In genomic region chr2:71461139-71461538, GRCm38 (mm10) we compare ENCODE assay signal across 22 mouse cellular contexts. TPM values are rescaled to one million over a fixed set of nuclear protein-coding genes. Genes with fewer than 3 reads are reported as not detected.
DNase-seq lines count a peak whose midpoint lies in the region; ATAC-seq and TF ChIP-seq lines count a peak whose summit lies in the region.
"Had no signal": no experiment of that assay in that cellular context is flagged by ENCODE, and none has a peak within 500 bp of the region (broad histone marks: within the 10 kb centered on the region; RNA-seq: fewer than 3 reads in every experiment).

No protein-coding gene starts in this region.

- ATAC-seq in stomach, embryonic 14.5 days (ENCODE audit: insufficient number of reproducible peaks, insufficient read depth, low FRiP score, low read depth): peak; percentile 23; the same call in 1 of the 2 replicates
- no peak for ATAC-seq in stomach, postnatal 0 days (ENCODE audit: low FRiP score, low TSS enrichment)
- ATAC-seq in erythroblast, adult 5-6 weeks (replicated peaks; ENCODE audit: low FRiP score, poor library complexity, severe bottlenecking): peak; percentile 47; the same call in 1 of the 2 replicates
- ATAC-seq in liver, embryonic 13.5 days (ENCODE audit: low read depth): peak; percentile 55
- peak; percentile 44 for ATAC-seq in megakaryocyte-erythroid progenitor cell, adult 5-6 weeks (replicated peaks; ENCODE audit: low FRiP score, low TSS enrichment, poor library complexity, severe bottlenecking)
- no peak for ATAC-seq in forebrain, embryonic 13.5 days
- ATAC-seq: inflammation-experienced regulatory T-cells, adult 6 months; midbrain, embryonic 13.5 days had no signal

- H3K9ac ChIP-seq in stomach, embryonic 14.5 days (replicated peaks; ENCODE audit: low read depth, low read length): no peak overlapping the region
- no peak overlapping the region for H3K9ac ChIP-seq in stomach, postnatal 0 days (ENCODE audit: low read length)
- H3K9ac ChIP-seq in liver, embryonic 13.5 days: peak overlapping the region; percentile 65
- no peak overlapping the region for H3K9ac ChIP-seq in forebrain, embryonic 13.5 days
- H3K9ac ChIP-seq: heart, embryonic 13.5 days; hindbrain, embryonic 13.5 days; midbrain, embryonic 13.5 days had no signal

- no peak overlapping the region for H3K27ac ChIP-seq in stomach, embryonic 14.5 days (ENCODE audit: low read length)
- H3K27ac ChIP-seq in stomach, postnatal 0 days (replicated peaks): no peak overlapping the region
- H3K27ac ChIP-seq in liver, embryonic 13.5 days: peak overlapping the region; percentile 94
- H3K27ac ChIP-seq in forebrain, embryonic 13.5 days: no peak overlapping the region
- H3K27ac ChIP-seq: forebrain, embryonic 10.5 days; heart, embryonic 13.5 days; hindbrain, embryonic 13.5 days; kidney, postnatal 0 days; midbrain, embryonic 13.5 days had no signal

- DNase-seq in stomach, postnatal 0 days (ENCODE audit: low spot score): no peak
- DNase-seq in liver, embryonic 13.5 days: peak; percentile 45
- no peak for DNase-seq in embryo, embryonic 10.5 days (ENCODE audit: low spot score)
- DNase-seq in right cerebral cortex, postnatal 4 days: no peak
- DNase-seq: B cell, adult 2 months; cerebellum, adult 2 months; cerebellum, postnatal 25 days; gastrocnemius, postnatal 36 days; kidney, adult 18-20 months; lung, adult 18-20 months; lung, postnatal 10 days had no signal

- H3K36me3 ChIP-seq in stomach, embryonic 14.5 days (ENCODE audit: control insufficient read depth, insufficient read depth, low read length): no peaks in the 10 kb centered on the region
- H3K36me3 ChIP-seq in stomach, postnatal 0 days (ENCODE audit: control insufficient read depth, insufficient read depth, low read length): no peaks in the 10 kb centered on the region
- peaks cover 6% of the 10 kb centered on the region; the same call in 1 of the 2 replicates for H3K36me3 ChIP-seq in liver, embryonic 13.5 days
- H3K36me3 ChIP-seq in forebrain, embryonic 13.5 days (ENCODE audit: poor library complexity, severe bottlenecking): no peaks in the 10 kb centered on the region
- H3K36me3 ChIP-seq: forebrain, embryonic 10.5 days; heart, embryonic 13.5 days; hindbrain, embryonic 13.5 days; midbrain, embryonic 13.5 days had no signal

- no peak for TF ChIP-seq EP300 in stomach, postnatal 0 days (optimal IDR thresholded peaks at IDR 0.05)

- no peak overlapping the region for H3K4me3 ChIP-seq in stomach, embryonic 14.5 days (ENCODE audit: low read depth, low read length)
- H3K4me3 ChIP-seq in stomach, postnatal 0 days (ENCODE audit: low read depth, low read length): no peak overlapping the region
- H3K4me3 ChIP-seq in liver, embryonic 13.5 days (replicated peaks): peak overlapping the region; percentile 35
- H3K4me3 ChIP-seq in forebrain, embryonic 13.5 days: no peak overlapping the region
- H3K4me3 ChIP-seq: forebrain, embryonic 10.5 days; heart, embryonic 13.5 days; hindbrain, embryonic 13.5 days; midbrain, embryonic 13.5 days had no signal

- H3K9me3 ChIP-seq in stomach, embryonic 14.5 days (ENCODE audit: control insufficient read depth, low read depth, low read length): no peaks in the 10 kb centered on the region
- no peaks in the 10 kb centered on the region for H3K9me3 ChIP-seq in stomach, postnatal 0 days (ENCODE audit: control insufficient read depth, low read length)
- no peaks in the 10 kb centered on the region for H3K9me3 ChIP-seq in liver, embryonic 13.5 days (replicated peaks)
- H3K9me3 ChIP-seq in forebrain, embryonic 13.5 days (replicated peaks): no peaks in the 10 kb centered on the region
- H3K9me3 ChIP-seq: forebrain, embryonic 10.5 days; heart, embryonic 13.5 days; hindbrain, embryonic 13.5 days; midbrain, embryonic 13.5 days had no signal

- H3K27me3 ChIP-seq in stomach, embryonic 14.5 days (ENCODE audit: control insufficient read depth, insufficient read depth, low read length): no peaks in the 10 kb centered on the region
- H3K27me3 ChIP-seq in stomach, postnatal 0 days (ENCODE audit: control insufficient read depth, insufficient read depth, low read length): no peaks in the 10 kb centered on the region
- no peaks in the 10 kb centered on the region for H3K27me3 ChIP-seq in liver, embryonic 13.5 days
- no peaks in the 10 kb centered on the region for H3K27me3 ChIP-seq in forebrain, embryonic 13.5 days
- H3K27me3 ChIP-seq: CH12.LX; heart, embryonic 13.5 days; hindbrain, embryonic 13.5 days; midbrain, embryonic 13.5 days had no signal

- TF ChIP-seq CTCF in stomach, postnatal 0 days (IDR thresholded peaks at IDR 0.05; ENCODE audit: low read depth): no peak

- 62% methylated on average over 6 of the region's 6 CpGs for WGBS in stomach, embryonic 14.5 days
- WGBS in stomach, postnatal 0 days: 70% methylated on average over 5 of the region's 6 CpGs
- 37% methylated on average over 6 of the region's 6 CpGs for WGBS in liver, embryonic 13.5 days (ENCODE audit: insufficient replicate concordance)
- 76% methylated on average over 6 of the region's 6 CpGs for WGBS in forebrain, embryonic 13.5 days

- H3K4me1 ChIP-seq in stomach, embryonic 14.5 days (ENCODE audit: control insufficient read depth, insufficient read depth, low read length): no peaks in the 10 kb centered on the region
- no peaks in the 10 kb centered on the region for H3K4me1 ChIP-seq in stomach, postnatal 0 days (replicated peaks; ENCODE audit: control insufficient read depth, insufficient read depth)
- H3K4me1 ChIP-seq in liver, embryonic 13.5 days (replicated peaks): peaks cover 90% of the 10 kb centered on the region
- H3K4me1 ChIP-seq in forebrain, embryonic 13.5 days: peaks cover 8% of the 10 kb centered on the region
- H3K4me1 ChIP-seq: heart, embryonic 13.5 days had no signal

- no peak overlapping the region for H3K4me2 ChIP-seq in stomach, embryonic 14.5 days (replicated peaks; ENCODE audit: low read depth, low read length)
- H3K4me2 ChIP-seq in stomach, postnatal 0 days (replicated peaks; ENCODE audit: low read depth): no peak overlapping the region
- peak overlapping the region; percentile 68 for H3K4me2 ChIP-seq in liver, embryonic 13.5 days
- H3K4me2 ChIP-seq in forebrain, embryonic 13.5 days: no peak overlapping the region
- H3K4me2 ChIP-seq: heart, embryonic 13.5 days; hindbrain, embryonic 13.5 days; midbrain, embryonic 13.5 days had no signal

RNA-seq across cellular contexts. Expression of gene Metap1d, which starts 8.1 kb away (rescaled TPM):
- 46.9 and 52.9 TPM in 2 replicates for polyA plus RNA-seq in stomach, embryonic 14.5 days (2014; fragmentation: Nextera tagmentation; extraction: Ambion mirVana)
- polyA plus RNA-seq in stomach, postnatal 0 days (2015; fragmentation: Nextera tagmentation; extraction: Ambion mirVana): 16.2 and 17.0 TPM in 2 replicates
- total RNA-seq in erythroblast, adult 5-6 weeks (2015; ENCODE audit: low replicate concordance): 1.3 and 6.3 TPM in 2 replicates
- total RNA-seq in erythroblast, adult 5-6 weeks (2017; ENCODE audit: low replicate concordance): 5.9 and 8.4 TPM in 2 replicates
- polyA plus RNA-seq in liver, embryonic 13.5 days (2015; fragmentation: Nextera tagmentation; extraction: Ambion mirVana): 23.2 and 24.9 TPM in 2 replicates
- 62.5 and 96.1 TPM in 2 replicates for total RNA-seq in megakaryocyte-erythroid progenitor cell, adult 5-6 weeks (2014; fragmentation: Nextera tagmentation)
- 18.1 and 47.5 TPM in 2 replicates for total RNA-seq in megakaryocyte-erythroid progenitor cell, adult 5-6 weeks (2017)
- 38.1 and 46.4 TPM in 2 replicates for polyA plus RNA-seq in forebrain, embryonic 13.5 days (2015; fragmentation: Nextera tagmentation; extraction: Ambion mirVana)

Comparison
In these comparisons a context has a peak if more than half of its experiments do, and no peak if none do; other contexts are left out.
1. ATAC-seq: peak in stomach, embryonic 14.5 days (single experiment), erythroblast, adult 5-6 weeks (single experiment), liver, embryonic 13.5 days (single experiment) and megakaryocyte-erythroid progenitor cell, adult 5-6 weeks (single experiment); none in stomach, postnatal 0 days (single experiment) and forebrain, embryonic 13.5 days (single experiment).